Mouse (Mus musculus) intestine, postnatal 0 days (tissue): ENCODE data around the gene Pole2. TPM values are rescaled to one million over a fixed set of nuclear protein-coding genes. Genes with fewer than 3 reads are reported as not detected.

Experiments used
- ATAC-seq: fragments of 200-750 bp; cut with Nextera tagmentation; 2 replicates; pipeline ENCODE4 v1.8.0; 2017; ENCODE audit warnings: mild to moderate bottlenecking, moderate TSS enrichment, moderate library complexity
- H3K27ac ChIP-seq: fragments of 300-500 bp; sonication (generic); 2 replicates; pipeline ENCODE4 v1.5.1; 2014; ENCODE audit warnings: mild to moderate bottlenecking, low read depth, low read length, moderate library complexity
- H3K27me3 ChIP-seq: fragments of 300-500 bp; sonication (generic); replicated peaks from 2 replicates; pipeline ENCODE4 v1.6.1; 2014; ENCODE audit warnings: low read length, mixed read lengths; ENCODE audit not compliant: control insufficient read depth, insufficient read depth
- H3K36me3 ChIP-seq: fragments of 300-500 bp; sonication (generic); 2 replicates; pipeline ENCODE4 v1.6.1; 2014; ENCODE audit warnings: mild to moderate bottlenecking, moderate library complexity; ENCODE audit not compliant: control insufficient read depth, insufficient read depth
- H3K4me1 ChIP-seq: fragments of 300-500 bp; sonication (generic); replicated peaks from 2 replicates; pipeline ENCODE4 v1.6.1; 2014; ENCODE audit warnings: antibody characterized with exemption, low read length, mixed read lengths; ENCODE audit not compliant: control insufficient read depth, insufficient read depth
- H3K4me2 ChIP-seq: fragments of 300-500 bp; sonication (generic); replicated peaks from 2 replicates; pipeline ENCODE4 v1.6.1; 2014; ENCODE audit warnings: low read depth, mild to moderate bottlenecking, moderate library complexity
- H3K4me3 ChIP-seq: fragments of 300-500 bp; sonication (generic); 2 replicates; pipeline ENCODE4 v1.5.1; 2014; ENCODE audit warnings: low read depth, low read length
- H3K9ac ChIP-seq: fragments of 300-500 bp; sonication (generic); 2 replicates; pipeline ENCODE4 v1.6.1; 2014; ENCODE audit warnings: mild to moderate bottlenecking, low read depth, low read length
- H3K9me3 ChIP-seq: fragments of 300-500 bp; sonication (generic); 2 replicates; pipeline ENCODE4 v1.6.1; 2016; ENCODE audit warnings: mixed run types; ENCODE audit not compliant: control insufficient read depth
- CTCF ChIP-seq: sonication (generic); IDR thresholded peaks from 2 replicates; pipeline ENCODE4 v1.5.1; 2016; ENCODE audit warnings: low read depth, mild to moderate bottlenecking, control low read depth, antibody characterized with exemption, moderate library complexity
- WGBS: fragments of 180-500 bp; shearing (Covaris S2); extraction: QIAGEN DNeasy Blood & Tissue Kit; methylation state at CpG from one replicate; pipeline ENCODE4 v1.1.7; 2014; 5-methylcytosine and 5-hydroxymethylcytosine counted together
- polyA plus RNA-seq: library from polyadenylated mRNA; unstranded; fragments of >200 nt; fragmentation: Nextera tagmentation; extraction: Ambion mirVana; gene quantifications from 2 replicates; pipeline ENCODE4 v1.2.1, GENCODE M21; 2015

Pole2 gene
- polyA plus RNA-seq, 1 experiment from 2014 or later, result 5.4 TPM

GRCm38 (mm10) chr12:69213186-69213777 lies 14.7 kb downstream of the Pole2 start:
- Histone ChIP-seq H3K4me1 (no peaks in the 10 kb centered on the region), H3K4me3 (no peak overlapping the region), H3K4me2 (no peak overlapping the region), H3K9ac (no peak overlapping the region), H3K27me3 (no peaks in the 10 kb centered on the region), H3K27ac (no peak overlapping the region), H3K9me3 (no peaks in the 10 kb centered on the region), H3K36me3 (peaks cover 19% of the 10 kb centered on the region)
- peak; percentile 12; the same call in 1 of the 2 replicates for TF ChIP-seq CTCF
- no peak for ATAC-seq
- WGBS, result 92% methylated on average over 13 of the region's 13 CpGs

DNA sequence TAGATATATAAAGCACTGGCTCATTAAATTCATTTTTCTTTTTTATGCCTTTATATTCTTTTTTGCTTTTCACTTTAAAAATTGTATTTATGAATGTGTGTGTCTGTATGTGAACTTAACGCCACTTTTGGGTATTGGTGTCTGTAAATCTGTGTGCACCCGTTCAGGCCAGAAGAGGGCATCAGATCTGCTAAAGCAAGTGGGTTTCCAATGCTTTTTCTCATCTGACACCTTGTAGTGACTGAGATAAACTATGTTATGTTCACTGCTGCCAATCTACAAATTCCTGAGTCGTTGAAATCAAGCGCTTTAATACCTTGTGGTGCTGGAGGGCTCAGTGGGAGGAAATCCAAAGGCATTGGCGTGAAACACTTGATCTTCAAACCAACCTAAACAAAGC lies 16.9 kb downstream of the Pole2 start:
- 84% methylated on average over 5 of the region's 5 CpGs for WGBS
- Histone ChIP-seq H3K36me3 (peaks cover 15% of the 10 kb centered on the region), H3K9ac (no peak overlapping the region), H3K4me2 (no peak overlapping the region), H3K27ac (no peak overlapping the region), H3K27me3 (no peaks in the 10 kb centered on the region), H3K9me3 (no peaks in the 10 kb centered on the region), H3K4me1 (no peaks in the 10 kb centered on the region), H3K4me3 (no peak overlapping the region)
- no peak for ATAC-seq
- TF ChIP-seq CTCF, result peak; percentile 63

DNA sequence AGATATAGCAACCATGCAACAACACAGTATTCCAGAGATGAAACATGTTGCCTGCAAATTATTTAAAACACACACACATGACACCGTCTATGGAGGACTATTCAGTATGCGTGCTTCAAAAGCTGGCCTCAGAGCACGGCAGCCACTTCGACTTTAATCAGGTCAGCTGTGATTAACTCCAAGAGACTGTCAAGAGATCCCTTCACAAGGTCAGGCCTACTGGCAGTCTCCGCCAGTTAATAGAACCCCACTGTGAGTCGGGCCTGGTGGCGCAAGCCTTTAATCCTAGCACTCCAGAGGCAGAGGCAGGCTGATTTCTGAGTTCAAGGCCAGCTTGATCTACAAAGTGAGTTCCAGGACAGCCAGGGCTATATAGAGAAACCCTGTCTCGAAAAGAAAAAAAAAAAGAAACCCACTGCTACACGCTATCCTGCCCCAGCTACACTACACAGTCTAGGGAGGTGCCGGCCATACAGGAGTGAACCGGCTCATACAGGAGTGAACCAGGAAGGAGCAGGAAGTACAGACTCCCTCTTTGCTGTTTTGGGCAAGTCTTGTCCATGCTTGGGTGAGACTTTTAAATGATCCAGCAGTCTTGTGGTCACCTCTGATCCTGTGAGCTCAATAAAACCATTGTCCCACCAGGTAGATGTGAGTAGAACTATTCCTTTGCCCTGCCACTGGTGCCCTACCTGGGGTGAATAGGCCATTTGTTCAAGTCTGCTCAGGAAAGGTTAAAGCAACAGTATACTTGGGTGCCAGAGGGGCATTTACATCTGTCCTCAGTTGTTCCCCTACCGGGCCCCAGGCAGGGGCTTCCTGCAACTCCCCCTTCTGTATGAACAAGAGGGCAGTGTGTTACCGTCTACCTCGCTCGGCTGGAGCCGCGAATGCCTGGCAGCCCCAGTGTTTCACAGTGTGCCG lies 17.7 kb downstream of the Pole2 start:
- no peaks in the 10 kb centered on the region for H3K4me1 ChIP-seq
- H3K27ac ChIP-seq, result no peak overlapping the region
- H3K27me3 ChIP-seq, result no peaks in the 10 kb centered on the region
- no peaks in the 10 kb centered on the region for H3K9me3 ChIP-seq
- 91% methylated on average over 18 of the region's 18 CpGs for WGBS
- H3K9ac ChIP-seq, result no peak overlapping the region
- no peak overlapping the region for H3K4me2 ChIP-seq
- no peak for ATAC-seq
- H3K36me3 ChIP-seq, result peaks cover 12% of the 10 kb centered on the region
- TF ChIP-seq CTCF, result no peak
- H3K4me3 ChIP-seq, result no peak overlapping the region

DNA sequence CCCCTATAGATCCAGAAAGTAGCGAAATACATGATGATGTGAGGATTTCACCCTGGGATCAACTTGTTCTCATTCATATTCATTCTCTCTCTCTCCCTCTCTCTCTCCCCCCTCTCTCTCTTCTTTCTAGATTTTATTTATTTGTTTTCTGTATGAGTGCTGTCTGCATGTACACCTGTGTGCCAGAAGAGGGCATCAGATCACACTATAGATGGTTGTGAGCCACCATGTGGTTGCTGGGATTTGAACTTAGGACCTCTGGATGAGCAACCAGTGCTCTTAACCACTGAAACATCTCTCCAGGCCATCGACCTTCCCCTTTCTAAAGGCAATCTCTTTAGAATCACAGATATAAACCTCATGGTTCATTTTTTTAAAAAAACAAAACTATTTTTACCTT lies 19.5 kb downstream of the Pole2 start:
- no peak overlapping the region for H3K9ac ChIP-seq
- no peak overlapping the region for H3K4me2 ChIP-seq
- ATAC-seq, result no peak
- no peak overlapping the region for H3K4me3 ChIP-seq
- no peaks in the 10 kb centered on the region for H3K4me1 ChIP-seq
- no peaks in the 10 kb centered on the region for H3K27me3 ChIP-seq
- peaks cover 5% of the 10 kb centered on the region; the same call in 1 of the 2 replicates for H3K36me3 ChIP-seq
- peak; percentile 49 for TF ChIP-seq CTCF
- no peaks in the 10 kb centered on the region for H3K9me3 ChIP-seq
- H3K27ac ChIP-seq, result no peak overlapping the region
- WGBS, result 91% methylated on average over 2 of the region's 2 CpGs

- Histone ChIP-seq H3K36me3 (peaks cover 5% of the 10 kb centered on the region; the same call in 1 of the 2 replicates), H3K4me2 (no peak overlapping the region)
- no peak for ATAC-seq
These were observed 20.1 kb downstream of the Pole2 start for GRCm38 (mm10) chr12:69207926-69208325.

GRCm38 (mm10) chr12:69207396-69207795 lies 20.6 kb downstream of the Pole2 start:
- H3K27ac ChIP-seq, result no peak overlapping the region
- no peak for ATAC-seq
- H3K27me3 ChIP-seq, result no peaks in the 10 kb centered on the region
- WGBS, result 95% methylated on average over 8 of the region's 8 CpGs
- H3K4me1 ChIP-seq, result no peaks in the 10 kb centered on the region
- no peaks in the 10 kb centered on the region for H3K9me3 ChIP-seq
- no peak for TF ChIP-seq CTCF
- peaks cover 6% of the 10 kb centered on the region; the same call in 1 of the 2 replicates for H3K36me3 ChIP-seq
- H3K4me2 ChIP-seq, result no peak overlapping the region
- no peak overlapping the region for H3K4me3 ChIP-seq
- H3K9ac ChIP-seq, result no peak overlapping the region

More at GRCm38 (mm10) chr12:69207926-69208325, 20.1 kb downstream of the Pole2 start:
- Histone ChIP-seq H3K9me3 (no peaks in the 10 kb centered on the region), H3K27ac (no peak overlapping the region), H3K4me3 (no peak overlapping the region), H3K4me1 (no peaks in the 10 kb centered on the region), H3K27me3 (no peaks in the 10 kb centered on the region), H3K9ac (no peak overlapping the region)
- no peak for TF ChIP-seq CTCF
- 94% methylated on average over 7 of the region's 7 CpGs for WGBS
